Mouse (Mus musculus) lung, adult 2 months (tissue): ENCODE results near the gene Arhgef2.

Experiments used
- CTCF ChIP-seq: fragments of 200-500 bp; IDR thresholded peaks from 2 replicates; pipeline ENCODE4 v1.5.1; 2011; ENCODE audit warnings: mild to moderate bottlenecking, low read length, control low read depth; ENCODE audit not compliant: insufficient read depth
- POLR2A ChIP-seq: fragments of 200-500 bp; IDR thresholded peaks from 2 replicates; pipeline ENCODE4 v1.6.1; 2011; ENCODE audit warnings: low read depth, mild to moderate bottlenecking, control low read depth, low read length, borderline replicate concordance; ENCODE audit errors: extremely low read depth

- TF ChIP-seq CTCF (no peak), POLR2A (no peak)
Measured at GRCm38 (mm10) chr3:88561989-88562388, 43.8 kb upstream of the Arhgef2 start.
